Mouse (Mus musculus) testis, adult 2 months (tissue): ENCODE measurements at regions not wholly inside any gene's neighbourhood (a gene's known extent, or its start where the extent isn't known, plus 50 kb on each side); places are given as distances from the start of the nearest gene placed in this dataset.

Experiments
- H3K27ac ChIP-seq: fragments of 200-500 bp; 2 replicates; pipeline ENCODE4 v1.5.1; 2012; ENCODE audit warnings: low read depth, low read length; ENCODE audit not compliant: control insufficient read depth, insufficient read depth
- H3K27me3 ChIP-seq: fragments of 200-500 bp; 2 replicates; pipeline ENCODE4 v1.6.1; 2012; ENCODE audit warnings: mild to moderate bottlenecking, low read length, moderate library complexity; ENCODE audit not compliant: control insufficient read depth, insufficient read depth
- H3K36me3 ChIP-seq: fragments of 200-500 bp; 2 replicates; pipeline ENCODE4 v1.6.1; 2012; ENCODE audit warnings: mild to moderate bottlenecking, low read length; ENCODE audit not compliant: control insufficient read depth, insufficient read depth
- H3K4me1 ChIP-seq: fragments of 200-500 bp; 2 replicates; pipeline ENCODE4 v1.6.1; 2012; ENCODE audit warnings: low read length; ENCODE audit not compliant: control insufficient read depth, insufficient read depth
- H3K4me3 ChIP-seq: fragments of 200-500 bp; 2 replicates; pipeline ENCODE4 v1.5.1; 2012; ENCODE audit warnings: low read depth, mild to moderate bottlenecking, low read length, moderate library complexity, mixed read lengths; ENCODE audit not compliant: control insufficient read depth
- CTCF ChIP-seq: fragments of 200-500 bp; IDR thresholded peaks from 2 replicates; pipeline ENCODE4 v1.5.1; 2012; ENCODE audit warnings: low read depth, mild to moderate bottlenecking, inconsistent platforms, low read length, moderate library complexity; ENCODE audit not compliant: control insufficient read depth, insufficient read depth, insufficient replicate concordance
- POLR2A ChIP-seq: fragments of 200-500 bp; IDR thresholded peaks from 2 replicates; pipeline ENCODE4 v1.6.1; 2012; ENCODE audit warnings: low read depth, mild to moderate bottlenecking, inconsistent platforms, low read length, moderate library complexity; ENCODE audit not compliant: control insufficient read depth

GRCm38 (mm10) chr10:122564473-122564872 is 114.1 kb upstream of the Ppm1h start:
- Histone ChIP-seq H3K27me3 (no peaks in the 10 kb centered on the region), H3K27ac (no peak overlapping the region), H3K36me3 (no peaks in the 10 kb centered on the region), H3K4me1 (no peaks in the 10 kb centered on the region), H3K4me3 (no peak overlapping the region)
- TF ChIP-seq POLR2A (no peak), CTCF (no peak)

- TF ChIP-seq POLR2A = no peak
- H3K27ac ChIP-seq = no peak overlapping the region
- no peaks in the 10 kb centered on the region for H3K36me3 ChIP-seq
- H3K27me3 ChIP-seq = no peaks in the 10 kb centered on the region
- H3K4me3 ChIP-seq = no peak overlapping the region
- H3K4me1 ChIP-seq = no peaks in the 10 kb centered on the region
Measured at GRCm38 (mm10) chr10:122566601-122567000, 112.0 kb upstream of the Ppm1h start.

GRCm38 (mm10) chr10:122569546-122570202 is 108.9 kb upstream of the Ppm1h start:
- Histone ChIP-seq H3K4me3 (no peak overlapping the region), H3K4me1 (no peaks in the 10 kb centered on the region), H3K36me3 (no peaks in the 10 kb centered on the region), H3K27ac (no peak overlapping the region), H3K27me3 (no peaks in the 10 kb centered on the region)
- TF ChIP-seq CTCF (no peak), POLR2A (no peak)

GRCm38 (mm10) chr10:122570909-122571551 is 107.5 kb upstream of the Ppm1h start:
- TF ChIP-seq POLR2A (no peak), CTCF (no peak)
- H3K27ac ChIP-seq = no peak overlapping the region
- no peaks in the 10 kb centered on the region for H3K36me3 ChIP-seq
- no peak overlapping the region for H3K4me3 ChIP-seq
- no peaks in the 10 kb centered on the region for H3K4me1 ChIP-seq
- no peaks in the 10 kb centered on the region for H3K27me3 ChIP-seq

GRCm38 (mm10) chr10:122576171-122577063 is 102.1 kb upstream of the Ppm1h start:
- Histone ChIP-seq H3K4me1 (peaks cover 2% of the 10 kb centered on the region; the same call in 1 of the 2 replicates), H3K27me3 (no peaks in the 10 kb centered on the region), H3K36me3 (no peaks in the 10 kb centered on the region), H3K4me3 (no peak overlapping the region), H3K27ac (no peak overlapping the region)
- TF ChIP-seq CTCF = no peak
- TF ChIP-seq POLR2A = no peak

GRCm38 (mm10) chr10:122578209-122579001 is 100.2 kb upstream of the Ppm1h start:
- Histone ChIP-seq H3K27ac (no peak overlapping the region), H3K27me3 (no peaks in the 10 kb centered on the region), H3K36me3 (no peaks in the 10 kb centered on the region), H3K4me3 (no peak overlapping the region), H3K4me1 (peaks cover 2% of the 10 kb centered on the region; the same call in 1 of the 2 replicates)
- TF ChIP-seq POLR2A = no peak
- TF ChIP-seq CTCF = peak; percentile 12; the same call in 1 of the 2 replicates

- peaks cover 2% of the 10 kb centered on the region; the same call in 1 of the 2 replicates for H3K4me1 ChIP-seq
Measured at GRCm38 (mm10) chr10:122581096-122581495, 97.5 kb upstream of the Ppm1h start.

More at GRCm38 (mm10) chr10:122581096-122581495, 97.5 kb upstream of the Ppm1h start:
- Histone ChIP-seq H3K27me3 (no peaks in the 10 kb centered on the region), H3K4me3 (no peak overlapping the region), H3K36me3 (no peaks in the 10 kb centered on the region), H3K27ac (no peak overlapping the region)
- TF ChIP-seq POLR2A (no peak), CTCF (0 out of 2 replicates have a peak, but pooled peaks have one; percentile 2)
